Mouse (Mus musculus) liver, embryonic 13.5 days (tissue): ENCODE data around the gene Gsto1. TPM values are rescaled to one million over a fixed set of nuclear protein-coding genes. Genes with fewer than 3 reads are reported as not detected.
A peak's percentile ranks its signal among the peaks of the same experiment; 100 is the strongest.

Source experiments
- ATAC-seq: fragments of 200-750 bp; cut with Nextera tagmentation; 2 replicates; pipeline ENCODE4 v1.8.0; 2017; ENCODE audit warnings: low read depth, mild to moderate bottlenecking, moderate number of reproducible peaks, moderate library complexity
- DNase-seq: peaks from one replicate; pipeline ENCODE4 v3.0.0; 2022
- H3K27ac ChIP-seq: fragments of 300-500 bp; sonication (generic); 2 replicates; pipeline ENCODE4 v1.5.1; 2015; ENCODE audit warnings: moderate library complexity, mild to moderate bottlenecking, inconsistent platforms
- H3K27me3 ChIP-seq: fragments of 300-500 bp; sonication (generic); 2 replicates; pipeline ENCODE4 v1.6.1; 2015; ENCODE audit warnings: mild to moderate bottlenecking, inconsistent platforms
- H3K36me3 ChIP-seq: fragments of 300-500 bp; sonication (generic); 2 replicates; pipeline ENCODE4 v1.6.1; 2015; ENCODE audit warnings: mild to moderate bottlenecking, inconsistent platforms
- H3K4me1 ChIP-seq: fragments of 300-500 bp; sonication (generic); replicated peaks from 2 replicates; pipeline ENCODE4 v1.6.1; 2015; ENCODE audit warnings: inconsistent platforms
- H3K4me2 ChIP-seq: fragments of 300-500 bp; sonication (generic); 2 replicates; pipeline ENCODE4 v1.6.1; 2015; ENCODE audit warnings: inconsistent platforms, mild to moderate bottlenecking, moderate library complexity
- H3K4me3 ChIP-seq: fragments of 300-500 bp; sonication (generic); replicated peaks from 2 replicates; pipeline ENCODE4 v1.5.1; 2015; ENCODE audit warnings: mild to moderate bottlenecking, inconsistent platforms
- H3K9ac ChIP-seq: fragments of 300-500 bp; sonication (generic); 2 replicates; pipeline ENCODE4 v1.6.1; 2015; ENCODE audit warnings: mild to moderate bottlenecking, inconsistent platforms
- H3K9me3 ChIP-seq: fragments of 300-500 bp; sonication (generic); replicated peaks from 2 replicates; pipeline ENCODE4 v1.6.1; 2016; ENCODE audit warnings: inconsistent platforms
- WGBS: fragments of 180-500 bp; shearing (Covaris S2); methylation state at CpG from one replicate; pipeline ENCODE4 v1.1.7; 2015; ENCODE audit not compliant: insufficient replicate concordance; 5-methylcytosine and 5-hydroxymethylcytosine counted together
- polyA plus RNA-seq: library from polyadenylated mRNA; unstranded; fragments of >200 nt; fragmentation: Nextera tagmentation; extraction: Ambion mirVana; gene quantifications from 2 replicates; pipeline ENCODE4 v1.2.1, GENCODE M21; 2015

Gsto1 gene
- polyA plus RNA-seq, 1 experiment from 2014 or later: 117 TPM

DNA sequence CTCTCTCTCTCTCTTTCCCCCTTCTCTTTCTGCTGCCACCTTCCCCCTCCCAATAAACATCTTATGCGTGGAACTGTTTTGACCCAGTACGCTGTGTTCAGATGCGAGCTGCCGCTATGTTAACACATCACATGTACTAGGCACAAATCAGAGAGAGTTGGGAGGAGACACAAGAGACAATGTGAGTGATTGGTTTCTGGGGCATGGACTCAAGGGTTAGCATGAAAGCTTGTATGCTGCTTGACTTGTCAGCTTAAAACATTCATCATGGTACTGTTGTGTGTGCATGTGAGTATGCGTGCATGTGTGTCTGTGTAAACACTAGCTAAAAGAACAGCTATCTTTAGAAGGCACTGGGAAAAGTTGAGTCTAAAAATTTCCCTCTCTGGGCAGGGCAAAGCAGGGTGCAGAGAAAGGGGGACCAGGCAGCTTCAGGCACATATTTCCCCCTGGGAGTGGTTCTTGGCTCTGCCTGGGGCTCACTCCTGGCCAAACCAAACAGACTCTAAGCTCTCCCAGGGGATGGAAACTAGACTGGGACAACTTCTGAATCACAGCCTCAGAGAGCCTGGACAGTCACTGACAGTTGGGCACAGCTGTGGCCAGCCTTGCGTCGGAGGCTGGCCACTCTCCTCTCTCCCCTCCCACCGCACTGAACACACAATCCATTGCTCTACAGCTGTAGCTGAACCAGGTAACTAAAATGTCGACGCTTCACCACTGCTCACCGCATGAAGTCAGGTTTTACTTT is 37.0 kb downstream of the Gsto1 start:
- 72% methylated on average over 11 of the region's 11 CpGs for WGBS
- Histone ChIP-seq H3K27ac (no peak overlapping the region), H3K9ac (no peak overlapping the region), H3K4me2 (no peak overlapping the region), H3K36me3 (peaks cover 23% of the 10 kb centered on the region), H3K27me3 (no peaks in the 10 kb centered on the region), H3K9me3 (no peaks in the 10 kb centered on the region), H3K4me3 (no peak overlapping the region), H3K4me1 (no peaks in the 10 kb centered on the region)
- ATAC-seq (no peak), DNase-seq (no peak)

DNA sequence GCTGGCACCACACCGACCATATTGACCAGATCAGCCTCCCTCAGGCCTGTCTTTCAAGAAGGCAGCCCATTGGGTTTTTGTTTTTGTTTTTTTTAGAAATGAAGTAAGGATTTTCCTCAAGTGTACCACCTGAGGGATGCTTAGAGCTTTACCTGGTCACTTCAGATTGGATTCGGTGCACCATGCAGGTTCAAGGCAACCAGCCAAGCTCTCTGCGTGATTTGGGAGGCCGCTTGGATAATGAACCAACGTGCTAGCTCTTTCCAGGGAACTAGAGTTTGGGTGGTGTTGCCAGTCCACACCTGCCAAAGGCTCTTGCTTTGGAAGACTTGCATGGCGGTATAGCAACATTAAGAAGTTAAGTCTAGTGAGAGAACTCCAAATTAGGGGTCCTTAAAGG is 38.3 kb downstream of the Gsto1 start:
- DNase-seq: no peak
- WGBS: 82% methylated on average over 6 of the region's 6 CpGs
- Histone ChIP-seq H3K27ac (no peak overlapping the region), H3K36me3 (peaks cover 37% of the 10 kb centered on the region), H3K9me3 (no peaks in the 10 kb centered on the region), H3K9ac (no peak overlapping the region), H3K27me3 (no peaks in the 10 kb centered on the region), H3K4me2 (no peak overlapping the region), H3K4me1 (peaks cover 11% of the 10 kb centered on the region), H3K4me3 (no peak overlapping the region)
- no peak for ATAC-seq

DNA sequence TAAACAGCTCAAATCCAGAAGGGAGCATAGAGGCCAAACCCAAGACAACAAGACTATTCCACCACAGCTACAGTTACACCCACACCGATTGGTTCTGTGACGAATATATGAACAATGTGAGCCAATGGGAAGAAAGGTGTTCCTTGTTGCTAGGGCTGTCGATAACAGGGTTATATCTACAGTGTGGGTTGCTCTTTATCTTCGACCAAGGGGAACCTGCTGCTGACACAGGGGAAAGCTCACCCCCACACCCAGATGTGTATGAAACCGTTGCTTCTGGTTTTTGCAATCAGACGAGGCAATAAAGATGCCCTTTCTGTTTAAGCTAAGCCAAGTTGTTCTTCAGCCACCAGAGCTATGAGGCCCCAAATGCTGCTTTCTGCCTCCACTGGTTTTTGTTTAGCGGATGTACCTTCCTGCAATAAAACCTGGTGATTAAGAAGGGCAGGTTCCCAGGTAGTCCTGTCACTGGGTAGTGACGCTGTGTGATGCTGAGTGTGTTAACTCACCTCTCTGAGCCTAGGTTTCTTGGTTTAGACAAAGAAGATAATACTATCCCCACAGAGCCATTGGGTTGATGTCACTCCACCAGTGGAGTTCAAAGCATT is 43.8 kb downstream of the Gsto1 start:
- peak; percentile 92 for ATAC-seq
- Histone ChIP-seq H3K27ac (peak overlapping the region; percentile 77), H3K36me3 (peaks cover 37% of the 10 kb centered on the region), H3K27me3 (no peaks in the 10 kb centered on the region), H3K4me1 (peaks cover 65% of the 10 kb centered on the region), H3K9ac (no peak overlapping the region), H3K4me3 (no peak overlapping the region), H3K4me2 (peak overlapping the region; percentile 43), H3K9me3 (no peaks in the 10 kb centered on the region)
- peak; percentile 50 for DNase-seq
- WGBS: 33% methylated on average over 8 of the region's 8 CpGs

DNA sequence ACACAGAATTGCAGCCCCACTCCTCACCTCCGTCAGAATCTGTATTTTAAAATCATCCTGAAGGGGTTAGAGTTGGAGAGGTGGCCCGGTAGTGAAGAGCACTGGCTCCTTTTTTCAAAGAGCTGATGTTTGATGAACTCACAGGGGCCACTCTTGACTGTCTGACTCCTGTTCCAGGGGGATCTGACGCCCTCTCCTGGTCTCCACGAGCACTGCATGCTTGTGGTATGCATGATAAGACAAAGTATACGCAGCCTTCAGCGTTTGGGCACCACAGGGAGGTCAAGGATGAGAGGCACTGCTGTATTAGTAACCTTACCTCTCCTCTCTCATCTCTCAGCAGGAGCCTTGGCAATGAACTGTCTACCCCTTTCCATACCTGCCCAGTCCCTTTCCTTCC is 45.2 kb downstream of the Gsto1 start:
- Histone ChIP-seq H3K4me3 (no peak overlapping the region), H3K9ac (no peak overlapping the region), H3K4me1 (peaks cover 65% of the 10 kb centered on the region), H3K9me3 (no peaks in the 10 kb centered on the region), H3K27ac (no peak overlapping the region), H3K36me3 (peaks cover 31% of the 10 kb centered on the region), H3K4me2 (no peak overlapping the region), H3K27me3 (no peaks in the 10 kb centered on the region)
- ATAC-seq: no peak
- peak; percentile 35 for DNase-seq
- 45% methylated on average over 6 of the region's 6 CpGs for WGBS

DNA sequence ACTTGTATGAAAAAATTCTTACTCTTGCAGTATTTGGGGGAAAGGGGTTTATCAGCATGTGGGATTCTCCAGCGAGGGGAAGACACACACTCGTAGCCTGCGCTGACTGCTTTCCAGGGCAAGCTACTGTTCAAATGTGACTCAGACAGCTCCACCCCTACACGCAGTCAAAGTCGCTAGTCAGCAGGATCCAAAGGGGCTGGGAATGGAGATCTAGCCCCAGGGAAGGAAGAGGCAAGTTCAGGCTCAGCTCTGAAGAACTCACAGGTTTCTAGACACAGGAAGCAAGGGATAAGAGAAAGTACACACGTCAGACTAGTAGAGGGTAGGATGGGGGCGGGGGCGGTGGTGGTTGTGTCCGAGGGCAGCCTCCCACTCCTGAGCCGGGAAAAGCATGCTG is 45.8 kb downstream of the Gsto1 start:
- Histone ChIP-seq H3K36me3 (peaks cover 25% of the 10 kb centered on the region), H3K4me2 (no peak overlapping the region), H3K9ac (no peak overlapping the region), H3K9me3 (no peaks in the 10 kb centered on the region), H3K27ac (no peak overlapping the region), H3K4me1 (peaks cover 71% of the 10 kb centered on the region), H3K4me3 (no peak overlapping the region), H3K27me3 (no peaks in the 10 kb centered on the region)
- 77% methylated on average over 10 of the region's 10 CpGs for WGBS
- no peak for ATAC-seq
- no peak for DNase-seq

DNA sequence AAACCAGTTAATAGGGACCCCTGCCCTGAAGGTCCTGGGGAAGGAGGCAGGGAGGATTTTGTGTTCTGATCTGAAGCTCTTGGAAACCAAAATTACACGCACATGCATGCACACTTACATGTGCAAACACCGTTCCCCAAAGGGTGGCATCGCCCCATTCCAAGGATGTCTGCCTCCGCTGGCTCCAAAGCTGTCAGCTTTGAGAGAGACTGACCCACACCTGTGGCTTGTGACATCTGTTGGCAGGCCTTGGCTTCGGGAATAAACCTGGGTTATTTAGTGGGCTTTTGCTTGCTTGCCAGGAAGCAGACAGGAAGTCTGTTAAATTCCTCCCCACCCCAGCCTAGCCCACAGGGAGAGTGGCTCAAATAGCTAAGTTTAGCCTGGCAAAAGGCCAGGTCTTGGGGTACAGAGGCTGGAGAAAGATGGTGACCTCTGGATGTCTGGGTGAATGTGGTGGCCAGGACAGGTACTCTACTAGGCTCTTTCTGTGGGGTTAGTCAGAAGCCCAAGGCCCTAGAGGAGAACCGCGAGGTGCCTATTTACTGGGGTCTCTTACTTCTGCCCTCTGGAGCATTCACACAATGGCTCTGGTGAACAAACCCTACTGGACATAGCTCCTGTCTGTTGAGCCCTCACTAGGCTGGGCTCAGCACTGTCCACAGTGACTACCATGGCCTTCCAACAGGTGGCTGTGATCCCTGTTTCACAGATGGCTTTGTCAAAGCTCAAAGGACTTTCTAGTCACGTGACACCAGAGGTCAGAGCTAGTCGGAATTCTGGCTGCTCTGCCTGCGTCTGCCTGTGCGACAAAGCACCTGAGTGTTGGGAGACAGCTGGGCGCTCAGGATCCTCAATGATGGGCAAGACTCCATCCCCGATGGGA is 47.8 kb downstream of the Gsto1 start:
- 67% methylated on average over 13 of the region's 13 CpGs for WGBS
- H3K4me2 ChIP-seq: no peak overlapping the region
- H3K9me3 ChIP-seq: no peaks in the 10 kb centered on the region
- DNase-seq (no peak), ATAC-seq (no peak)
- H3K27ac ChIP-seq: no peak overlapping the region
- no peak overlapping the region for H3K9ac ChIP-seq
- H3K4me1 ChIP-seq: peaks cover 80% of the 10 kb centered on the region
- H3K27me3 ChIP-seq: no peaks in the 10 kb centered on the region
- H3K4me3 ChIP-seq: no peak overlapping the region
- peaks cover 5% of the 10 kb centered on the region for H3K36me3 ChIP-seq

DNA sequence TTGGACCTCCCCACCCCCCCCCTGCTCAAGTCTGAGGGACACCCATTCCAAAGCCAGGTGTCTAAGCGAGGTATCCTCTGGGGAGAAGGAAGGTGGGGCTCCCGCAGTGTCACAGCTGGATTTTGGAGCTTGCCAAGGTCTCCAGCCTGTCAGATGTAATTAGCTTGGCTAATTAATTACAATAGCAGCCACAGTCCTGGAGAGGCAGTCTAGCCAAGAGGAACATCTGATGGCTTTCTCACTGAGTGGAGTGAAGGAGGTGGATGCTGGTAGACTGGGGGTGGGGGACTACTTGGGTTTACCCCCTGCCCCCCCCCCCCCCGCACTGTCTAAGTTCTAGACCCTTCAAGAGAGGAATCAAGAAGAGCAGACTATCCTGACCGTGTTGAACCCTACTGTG is 48.9 kb downstream of the Gsto1 start:
- no peaks in the 10 kb centered on the region for H3K9me3 ChIP-seq
- DNase-seq (no peak), ATAC-seq (no peak)
- WGBS: 67% methylated on average over 4 of the region's 4 CpGs
- H3K27ac ChIP-seq: no peak overlapping the region
- no peak overlapping the region for H3K9ac ChIP-seq
- H3K4me3 ChIP-seq: no peak overlapping the region
- no peak overlapping the region for H3K4me2 ChIP-seq
- H3K4me1 ChIP-seq: peaks cover 75% of the 10 kb centered on the region
- no peaks in the 10 kb centered on the region for H3K36me3 ChIP-seq
- no peaks in the 10 kb centered on the region for H3K27me3 ChIP-seq

DNA sequence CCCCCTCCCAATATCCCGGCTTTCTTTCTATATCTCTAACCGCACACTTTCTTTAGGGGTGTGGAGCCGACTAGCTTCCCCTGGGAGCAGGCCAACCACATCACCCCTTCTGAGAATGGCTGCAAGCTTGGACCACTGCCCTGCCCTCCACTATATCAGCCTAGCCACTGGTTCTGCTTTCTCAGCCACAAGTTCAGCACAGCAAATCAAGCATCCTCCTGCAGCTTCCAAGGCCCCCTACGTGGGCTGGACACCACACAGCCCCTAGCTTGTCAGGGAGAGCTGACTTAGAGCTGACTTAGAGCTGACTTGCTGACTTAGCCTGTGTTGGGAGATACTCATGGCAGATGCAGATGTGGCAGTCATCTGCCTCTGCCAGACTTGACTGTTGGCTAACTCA is 50.3 kb downstream of the Gsto1 start:
- no peak overlapping the region for H3K9ac ChIP-seq
- DNase-seq: no peak
- H3K27ac ChIP-seq: no peak overlapping the region
- H3K27me3 ChIP-seq: no peaks in the 10 kb centered on the region
- H3K4me1 ChIP-seq: peaks cover 75% of the 10 kb centered on the region
- H3K4me2 ChIP-seq: no peak overlapping the region
- no peaks in the 10 kb centered on the region for H3K9me3 ChIP-seq
- no peak for ATAC-seq
- no peaks in the 10 kb centered on the region for H3K36me3 ChIP-seq
- no peak overlapping the region for H3K4me3 ChIP-seq
- WGBS: 55% methylated on average over 4 of the region's 4 CpGs

DNA sequence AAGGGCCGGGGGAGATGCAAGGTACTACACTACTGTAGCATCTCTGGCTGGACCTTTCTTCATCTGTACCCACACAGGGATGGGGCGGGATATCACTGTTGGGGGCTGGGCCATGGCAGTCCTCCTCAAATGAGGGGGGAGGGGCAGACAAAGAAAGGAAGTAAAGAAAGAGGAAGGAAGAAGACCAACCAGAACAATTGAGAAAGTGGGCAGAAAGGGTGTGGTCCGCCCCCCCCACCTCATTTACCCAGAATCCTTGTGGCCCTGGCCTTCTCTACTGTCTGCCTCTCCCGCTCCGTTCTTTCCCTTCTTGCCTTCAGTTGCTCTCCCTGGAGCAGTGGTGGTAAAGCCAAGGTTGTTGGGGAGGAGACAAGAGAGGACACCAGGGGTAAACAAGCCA is 50.8 kb downstream of the Gsto1 start:
- Histone ChIP-seq H3K27me3 (no peaks in the 10 kb centered on the region), H3K4me3 (no peak overlapping the region), H3K4me2 (no peak overlapping the region), H3K36me3 (no peaks in the 10 kb centered on the region), H3K4me1 (peaks cover 75% of the 10 kb centered on the region), H3K9ac (no peak overlapping the region), H3K27ac (no peak overlapping the region), H3K9me3 (no peaks in the 10 kb centered on the region)
- 50% methylated on average over 5 of the region's 5 CpGs for WGBS
- DNase-seq (no peak), ATAC-seq (no peak)

DNA sequence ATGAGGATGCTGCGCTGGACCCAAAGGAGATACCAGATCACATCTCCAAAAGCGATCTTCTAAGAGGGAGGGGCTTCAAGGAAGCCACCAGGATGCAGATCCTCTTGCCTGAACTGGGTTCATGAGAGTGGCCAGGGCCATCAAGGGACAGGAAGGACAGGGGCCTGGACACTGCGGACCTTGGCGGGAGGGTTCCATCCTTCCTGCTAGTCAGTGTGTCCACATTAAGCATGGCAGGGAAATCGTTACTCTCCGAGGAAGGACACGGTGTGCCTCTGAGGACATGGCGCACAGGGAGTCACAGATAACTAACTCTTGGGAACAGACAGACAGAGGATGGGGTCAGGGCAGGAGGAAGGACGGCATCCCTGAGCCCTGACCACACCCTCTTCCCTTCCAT is 52.8 kb downstream of the Gsto1 start:
- WGBS: 79% methylated on average over 9 of the region's 9 CpGs
- H3K36me3 ChIP-seq: 0 out of 2 replicates have a peak, but pooled peaks cover 5% of the 10 kb centered on the region

DNA sequence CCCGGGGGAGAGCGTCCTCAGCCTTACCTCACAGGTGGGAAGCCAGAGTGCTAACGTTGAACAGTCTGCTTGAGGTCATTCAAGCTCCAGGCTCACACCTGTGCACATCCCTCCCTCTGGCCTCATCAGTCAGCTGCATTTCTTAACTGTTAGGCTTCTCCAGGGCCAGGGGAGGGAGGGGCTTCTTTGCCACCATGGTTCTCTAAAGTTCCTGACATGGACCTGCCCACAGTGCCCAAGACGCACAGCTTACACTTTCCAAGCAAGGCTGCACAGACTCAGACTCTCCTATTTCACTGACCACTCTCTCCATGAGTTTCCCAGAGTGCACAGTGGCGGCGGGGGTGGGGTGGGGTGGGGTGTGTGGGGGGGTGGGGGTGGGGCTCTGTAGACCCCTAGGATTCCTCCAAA is 54.2 kb downstream of the Gsto1 start:
- WGBS: 36% methylated on average over 6 of the region's 6 CpGs
- H3K9ac ChIP-seq: no peak overlapping the region
- ATAC-seq (no peak), DNase-seq (no peak)
- H3K4me1 ChIP-seq: peaks cover 58% of the 10 kb centered on the region
- H3K9me3 ChIP-seq: no peaks in the 10 kb centered on the region
- H3K4me3 ChIP-seq: no peak overlapping the region
- peak overlapping the region; percentile 50 for H3K4me2 ChIP-seq
- no peaks in the 10 kb centered on the region for H3K27me3 ChIP-seq
- 0 out of 2 replicates have a peak, but pooled peaks cover 5% of the 10 kb centered on the region for H3K36me3 ChIP-seq
- H3K27ac ChIP-seq: no peak overlapping the region

More for the DNA sequence above, 52.8 kb downstream of the Gsto1 start:
- ATAC-seq (no peak), DNase-seq (no peak)
- Histone ChIP-seq H3K4me3 (no peak overlapping the region), H3K9me3 (no peaks in the 10 kb centered on the region), H3K9ac (no peak overlapping the region), H3K27me3 (no peaks in the 10 kb centered on the region), H3K4me2 (no peak overlapping the region), H3K4me1 (peaks cover 67% of the 10 kb centered on the region), H3K27ac (no peak overlapping the region)
